Mouse (Mus musculus) midbrain, embryonic 12.5 days (tissue): ENCODE results near the gene Npnt. TPM values are rescaled to one million over a fixed set of nuclear protein-coding genes. Genes with fewer than 3 reads are reported as not detected.

Experiments used
- ATAC-seq: fragments of 200-750 bp; cut with Nextera tagmentation; 2 replicates; pipeline ENCODE4 v1.8.0; 2017; ENCODE audit warnings: low read depth, moderate TSS enrichment, moderate library complexity; ENCODE audit not compliant: low FRiP score
- H3K27ac ChIP-seq: fragments of 300-500 bp; sonication (generic); replicated peaks from 2 replicates; pipeline ENCODE4 v1.5.1; 2016; ENCODE audit warnings: mild to moderate bottlenecking
- H3K27me3 ChIP-seq: fragments of 300-500 bp; sonication (generic); 2 replicates; pipeline ENCODE4 v1.6.1; 2016; ENCODE audit warnings: mild to moderate bottlenecking
- H3K36me3 ChIP-seq: fragments of 300-500 bp; sonication (generic); 2 replicates; pipeline ENCODE4 v1.6.1; 2016
- H3K4me1 ChIP-seq: fragments of 300-500 bp; sonication (generic); 2 replicates; pipeline ENCODE4 v1.6.1; 2016
- H3K4me2 ChIP-seq: fragments of 300-500 bp; sonication (generic); replicated peaks from 2 replicates; pipeline ENCODE4 v1.6.1; 2016; ENCODE audit warnings: mild to moderate bottlenecking, moderate library complexity
- H3K4me3 ChIP-seq: fragments of 300-500 bp; sonication (generic); 2 replicates; pipeline ENCODE4 v1.5.1; 2016; ENCODE audit warnings: mild to moderate bottlenecking
- H3K9ac ChIP-seq: fragments of 300-500 bp; sonication (generic); replicated peaks from 2 replicates; pipeline ENCODE4 v1.6.1; 2016; ENCODE audit warnings: mild to moderate bottlenecking, moderate library complexity
- H3K9me3 ChIP-seq: fragments of 300-500 bp; sonication (generic); 2 replicates; pipeline ENCODE4 v1.6.1; 2016; ENCODE audit warnings: mild to moderate bottlenecking
- WGBS: fragments of 180-500 bp; shearing (Covaris S2); methylation state at CpG from one replicate; pipeline ENCODE4 v1.1.7; 2016; 5-methylcytosine and 5-hydroxymethylcytosine counted together
- polyA plus RNA-seq: library from polyadenylated mRNA; unstranded; fragments of >200 nt; fragmentation: Nextera tagmentation; extraction: Ambion mirVana; gene quantifications from 2 replicates; pipeline ENCODE4 v1.2.1, GENCODE M21; 2016

Npnt gene
- polyA plus RNA-seq, 1 experiment from 2014 or later, result 12.0 TPM

GRCm38 (mm10) chr3:132883256-132883655, 66.8 kb downstream of the Npnt start:
- peaks cover 6% of the 10 kb centered on the region for H3K4me1 ChIP-seq
- no peak for ATAC-seq
- no peaks in the 10 kb centered on the region for H3K27me3 ChIP-seq
- no peak overlapping the region for H3K4me2 ChIP-seq
- no peaks in the 10 kb centered on the region for H3K36me3 ChIP-seq
- H3K27ac ChIP-seq, result no peak overlapping the region
- no peak overlapping the region for H3K4me3 ChIP-seq
- H3K9ac ChIP-seq, result no peak overlapping the region
- H3K9me3 ChIP-seq, result no peaks in the 10 kb centered on the region
- WGBS, result 88% methylated on average over 9 of the region's 9 CpGs

- Histone ChIP-seq H3K27me3 (no peaks in the 10 kb centered on the region), H3K9ac (no peak overlapping the region), H3K36me3 (no peaks in the 10 kb centered on the region), H3K9me3 (no peaks in the 10 kb centered on the region), H3K4me1 (peaks cover 13% of the 10 kb centered on the region), H3K4me3 (no peak overlapping the region), H3K27ac (peak overlapping the region; percentile 25; the same call in 1 of the 2 replicates), H3K4me2 (no peak overlapping the region)
- WGBS, result 60% methylated on average over 9 of the region's 9 CpGs
- ATAC-seq, result no peak
These were observed 69.3 kb downstream of the Npnt start for GRCm38 (mm10) chr3:132880826-132881225.

- Histone ChIP-seq H3K27me3 (no peaks in the 10 kb centered on the region), H3K4me2 (no peak overlapping the region), H3K9ac (no peak overlapping the region), H3K36me3 (no peaks in the 10 kb centered on the region), H3K27ac (peak overlapping the region; percentile 25; the same call in 1 of the 2 replicates), H3K4me1 (peaks cover 14% of the 10 kb centered on the region), H3K4me3 (no peak overlapping the region), H3K9me3 (no peaks in the 10 kb centered on the region)
- 76% methylated on average over 3 of the region's 3 CpGs for WGBS
- no peak for ATAC-seq
These were observed 69.7 kb downstream of the Npnt start for GRCm38 (mm10) chr3:132880361-132880760.

- H3K27me3 ChIP-seq, result no peaks in the 10 kb centered on the region
- H3K27ac ChIP-seq, result no peak overlapping the region
- peaks cover 14% of the 10 kb centered on the region for H3K4me1 ChIP-seq
- no peaks in the 10 kb centered on the region for H3K36me3 ChIP-seq
- no peak overlapping the region for H3K4me2 ChIP-seq
- no peaks in the 10 kb centered on the region for H3K9me3 ChIP-seq
- H3K4me3 ChIP-seq, result no peak overlapping the region
- no peak for ATAC-seq
- no peak overlapping the region for H3K9ac ChIP-seq
- 59% methylated on average over 10 of the region's 10 CpGs for WGBS
These were observed 73.0 kb downstream of the Npnt start for GRCm38 (mm10) chr3:132876933-132877676.

- no peak for ATAC-seq
- H3K9me3 ChIP-seq, result no peaks in the 10 kb centered on the region
- H3K27me3 ChIP-seq, result no peaks in the 10 kb centered on the region
- H3K36me3 ChIP-seq, result no peaks in the 10 kb centered on the region
- no peak overlapping the region for H3K4me3 ChIP-seq
- H3K4me1 ChIP-seq, result peaks cover 14% of the 10 kb centered on the region
- H3K4me2 ChIP-seq, result 0 out of 2 replicates have a peak overlapping the region, but pooled peaks have one; percentile 8
- H3K9ac ChIP-seq, result no peak overlapping the region
- WGBS, result 37% methylated on average over 14 of the region's 14 CpGs
- H3K27ac ChIP-seq, result no peak overlapping the region
These were observed 73.9 kb downstream of the Npnt start for GRCm38 (mm10) chr3:132876011-132876708.

- ATAC-seq, result no peak
- WGBS, result 38% methylated on average over 6 of the region's 6 CpGs
- H3K27ac ChIP-seq, result no peak overlapping the region
- H3K4me2 ChIP-seq, result no peak overlapping the region
- H3K9me3 ChIP-seq, result no peaks in the 10 kb centered on the region
- no peaks in the 10 kb centered on the region for H3K27me3 ChIP-seq
- no peaks in the 10 kb centered on the region for H3K36me3 ChIP-seq
- H3K4me3 ChIP-seq, result no peak overlapping the region
- H3K9ac ChIP-seq, result no peak overlapping the region
- 0 out of 2 replicates have a peak, but pooled peaks cover 7% of the 10 kb centered on the region for H3K4me1 ChIP-seq
These were observed 76.8 kb downstream of the Npnt start for GRCm38 (mm10) chr3:132873251-132873650.

GRCm38 (mm10) chr3:132871318-132871904, 78.7 kb downstream of the Npnt start:
- no peak overlapping the region for H3K4me2 ChIP-seq
- H3K27ac ChIP-seq, result no peak overlapping the region
- no peak overlapping the region for H3K9ac ChIP-seq
- WGBS, result 92% methylated on average over 9 of the region's 9 CpGs
- no peaks in the 10 kb centered on the region for H3K27me3 ChIP-seq
- no peaks in the 10 kb centered on the region for H3K36me3 ChIP-seq
- H3K4me3 ChIP-seq, result no peak overlapping the region
- no peaks in the 10 kb centered on the region for H3K9me3 ChIP-seq
- H3K4me1 ChIP-seq, result 0 out of 2 replicates have a peak, but pooled peaks cover 5% of the 10 kb centered on the region
- no peak for ATAC-seq

GRCm38 (mm10) chr3:132870079-132870478, 80.0 kb downstream of the Npnt start:
- no peak overlapping the region for H3K27ac ChIP-seq
- no peaks in the 10 kb centered on the region for H3K27me3 ChIP-seq
- 74% methylated on average over 6 of the region's 6 CpGs for WGBS
- no peak overlapping the region for H3K9ac ChIP-seq
- H3K4me2 ChIP-seq, result no peak overlapping the region
- H3K4me1 ChIP-seq, result no peaks in the 10 kb centered on the region
- H3K36me3 ChIP-seq, result no peaks in the 10 kb centered on the region
- no peak for ATAC-seq
- no peak overlapping the region for H3K4me3 ChIP-seq
- H3K9me3 ChIP-seq, result no peaks in the 10 kb centered on the region

GRCm38 (mm10) chr3:132868838-132869237, 81.3 kb downstream of the Npnt start:
- 85% methylated on average over 2 of the region's 2 CpGs for WGBS
- no peak overlapping the region for H3K27ac ChIP-seq
- ATAC-seq, result no peak

GRCm38 (mm10) chr3:132866984-132867383, 83.1 kb downstream of the Npnt start:
- H3K9me3 ChIP-seq, result no peaks in the 10 kb centered on the region
- WGBS, result 91% methylated on average over 3 of the region's 3 CpGs
- no peak overlapping the region for H3K4me2 ChIP-seq
- H3K9ac ChIP-seq, result no peak overlapping the region
- H3K4me1 ChIP-seq, result no peaks in the 10 kb centered on the region
- H3K27ac ChIP-seq, result no peak overlapping the region
- H3K36me3 ChIP-seq, result no peaks in the 10 kb centered on the region
- ATAC-seq, result no peak
- H3K4me3 ChIP-seq, result no peak overlapping the region
- H3K27me3 ChIP-seq, result no peaks in the 10 kb centered on the region

More at GRCm38 (mm10) chr3:132868838-132869237, 81.3 kb downstream of the Npnt start:
- no peak overlapping the region for H3K9ac ChIP-seq
- H3K4me3 ChIP-seq, result no peak overlapping the region
- H3K4me2 ChIP-seq, result no peak overlapping the region
- no peaks in the 10 kb centered on the region for H3K9me3 ChIP-seq
- no peaks in the 10 kb centered on the region for H3K27me3 ChIP-seq
- H3K36me3 ChIP-seq, result no peaks in the 10 kb centered on the region
- no peaks in the 10 kb centered on the region for H3K4me1 ChIP-seq

- no peak for ATAC-seq
- H3K4me2 ChIP-seq, result no peak overlapping the region
- no peaks in the 10 kb centered on the region for H3K27me3 ChIP-seq
- H3K27ac ChIP-seq, result no peak overlapping the region
- H3K4me3 ChIP-seq, result no peak overlapping the region
- H3K36me3 ChIP-seq, result no peaks in the 10 kb centered on the region
- no peak overlapping the region for H3K9ac ChIP-seq
- WGBS, result 95% methylated on average over 4 of the region's 4 CpGs
- no peaks in the 10 kb centered on the region for H3K4me1 ChIP-seq
- no peaks in the 10 kb centered on the region for H3K9me3 ChIP-seq
These were observed 84.5 kb downstream of the Npnt start for GRCm38 (mm10) chr3:132865596-132865995.

GRCm38 (mm10) chr3:132864986-132865385, 85.1 kb downstream of the Npnt start:
- Histone ChIP-seq H3K4me1 (no peaks in the 10 kb centered on the region), H3K27me3 (no peaks in the 10 kb centered on the region), H3K9ac (no peak overlapping the region), H3K4me3 (no peak overlapping the region), H3K27ac (no peak overlapping the region), H3K9me3 (no peaks in the 10 kb centered on the region), H3K36me3 (no peaks in the 10 kb centered on the region), H3K4me2 (no peak overlapping the region)
- ATAC-seq, result no peak
- 88% methylated on average over 8 of the region's 8 CpGs for WGBS
